Mouse (Mus musculus) intestine, embryonic 16.5 days (tissue): Measurements from ENCODE around the gene Lhx4. TPM values are rescaled to one million over a fixed set of nuclear protein-coding genes. Genes with fewer than 3 reads are reported as not detected.

Experiments used
- ATAC-seq: fragments of 200-750 bp; cut with Nextera tagmentation; 2 replicates; pipeline ENCODE4 v1.8.0; 2017; ENCODE audit warnings: moderate TSS enrichment, moderate library complexity
- H3K27ac ChIP-seq: fragments of 300-500 bp; sonication (generic); 2 replicates; pipeline ENCODE4 v1.5.1; 2014; ENCODE audit warnings: mild to moderate bottlenecking, low read length
- H3K27me3 ChIP-seq: fragments of 300-500 bp; sonication (generic); replicated peaks from 2 replicates; pipeline ENCODE4 v1.6.1; 2014; ENCODE audit warnings: low read length, control low read depth, mixed read lengths; ENCODE audit not compliant: control insufficient read depth, insufficient read depth
- H3K36me3 ChIP-seq: fragments of 300-500 bp; sonication (generic); 2 replicates; pipeline ENCODE4 v1.6.1; 2014; ENCODE audit warnings: low read length, control low read depth; ENCODE audit not compliant: control insufficient read depth, insufficient read depth
- H3K4me1 ChIP-seq: fragments of 300-500 bp; sonication (generic); 2 replicates; pipeline ENCODE4 v1.6.1; 2014; ENCODE audit warnings: low read length, control low read depth, mixed read lengths; ENCODE audit not compliant: control insufficient read depth, insufficient read depth
- H3K4me2 ChIP-seq: fragments of 300-500 bp; sonication (generic); 2 replicates; pipeline ENCODE4 v1.6.1; 2014; ENCODE audit warnings: low read depth, low read length, control low read depth
- H3K4me3 ChIP-seq: fragments of 300-500 bp; sonication (generic); 2 replicates; pipeline ENCODE4 v1.5.1; 2014; ENCODE audit warnings: mild to moderate bottlenecking, low read length
- H3K9ac ChIP-seq: fragments of 300-500 bp; sonication (generic); 2 replicates; pipeline ENCODE4 v1.6.1; 2014; ENCODE audit warnings: low read depth, low read length
- H3K9me3 ChIP-seq: fragments of 300-500 bp; sonication (generic); 2 replicates; pipeline ENCODE4 v1.6.1; 2016; ENCODE audit warnings: low read length, control low read depth; ENCODE audit not compliant: control insufficient read depth
- WGBS: fragments of 180-500 bp; shearing (Covaris S2); extraction: QIAGEN DNeasy Blood & Tissue Kit; methylation state at CpG from one replicate; pipeline ENCODE4 v1.1.7; 2014; 5-methylcytosine and 5-hydroxymethylcytosine counted together
- polyA plus RNA-seq: library from polyadenylated mRNA; unstranded; fragments of >200 nt; fragmentation: Nextera tagmentation; extraction: Ambion mirVana; gene quantifications from 2 replicates; pipeline ENCODE4 v1.2.1, GENCODE M21; 2015

The Lhx4 gene
- polyA plus RNA-seq, 1 experiment from 2014 or later = 0.10 TPM

- Histone ChIP-seq H3K27ac (no peak overlapping the region), H3K36me3 (peaks cover 14% of the 10 kb centered on the region; the same call in 1 of the 2 replicates), H3K9ac (no peak overlapping the region), H3K27me3 (no peaks in the 10 kb centered on the region), H3K4me2 (no peak overlapping the region), H3K4me3 (no peak overlapping the region), H3K9me3 (no peaks in the 10 kb centered on the region), H3K4me1 (no peaks in the 10 kb centered on the region)
- peak; percentile 43 for ATAC-seq
- WGBS = 39% methylated on average over 19 of the region's 19 CpGs
Measured at GRCm38 (mm10) chr1:155784343-155785205, 33.1 kb upstream of the Lhx4 start.

GRCm38 (mm10) chr1:155782382-155782781 is 30.9 kb upstream of the Lhx4 start:
- WGBS = 82% methylated on average over 5 of the region's 5 CpGs
- no peak overlapping the region for H3K9ac ChIP-seq
- ATAC-seq = no peak
- H3K27ac ChIP-seq = no peak overlapping the region
- no peak overlapping the region for H3K4me3 ChIP-seq
- peaks cover 5% of the 10 kb centered on the region; the same call in 1 of the 2 replicates for H3K4me1 ChIP-seq
- no peaks in the 10 kb centered on the region for H3K27me3 ChIP-seq
- H3K9me3 ChIP-seq = no peaks in the 10 kb centered on the region
- peaks cover 6% of the 10 kb centered on the region for H3K36me3 ChIP-seq
- H3K4me2 ChIP-seq = no peak overlapping the region

- WGBS = 50% methylated on average over 14 of the region's 14 CpGs
- Histone ChIP-seq H3K9me3 (no peaks in the 10 kb centered on the region), H3K4me1 (peaks cover 11% of the 10 kb centered on the region), H3K4me3 (no peak overlapping the region), H3K4me2 (no peak overlapping the region; the same call in 1 of the 2 replicates), H3K36me3 (peaks cover 3% of the 10 kb centered on the region), H3K27ac (peak overlapping the region; percentile 43; the same call in 1 of the 2 replicates), H3K27me3 (no peaks in the 10 kb centered on the region), H3K9ac (no peak overlapping the region)
- peak; percentile 96 for ATAC-seq
Measured at GRCm38 (mm10) chr1:155777641-155778625, 26.4 kb upstream of the Lhx4 start.

GRCm38 (mm10) chr1:155759167-155759566 is 7.7 kb upstream of the Lhx4 start:
- no peak overlapping the region for H3K27ac ChIP-seq
- H3K4me1 ChIP-seq = no peaks in the 10 kb centered on the region
- no peaks in the 10 kb centered on the region for H3K27me3 ChIP-seq
- H3K4me2 ChIP-seq = no peak overlapping the region
- WGBS = 62% methylated on average over 12 of the region's 12 CpGs
- no peak for ATAC-seq
- no peaks in the 10 kb centered on the region for H3K36me3 ChIP-seq
- no peak overlapping the region for H3K4me3 ChIP-seq
- no peak overlapping the region for H3K9ac ChIP-seq
- H3K9me3 ChIP-seq = no peaks in the 10 kb centered on the region

GRCm38 (mm10) chr1:155758711-155759110 is 7.2 kb upstream of the Lhx4 start:
- Histone ChIP-seq H3K4me2 (no peak overlapping the region), H3K9ac (no peak overlapping the region), H3K36me3 (no peaks in the 10 kb centered on the region), H3K4me3 (no peak overlapping the region), H3K9me3 (no peaks in the 10 kb centered on the region), H3K27ac (no peak overlapping the region), H3K4me1 (no peaks in the 10 kb centered on the region), H3K27me3 (peaks cover 3% of the 10 kb centered on the region; the same call in 1 of the 2 replicates)
- 81% methylated on average over 4 of the region's 4 CpGs for WGBS
- ATAC-seq = no peak

GRCm38 (mm10) chr1:155757621-155758020 is 6.1 kb upstream of the Lhx4 start:
- H3K4me2 ChIP-seq = no peak overlapping the region
- no peaks in the 10 kb centered on the region for H3K36me3 ChIP-seq
- no peak overlapping the region for H3K4me3 ChIP-seq
- H3K9ac ChIP-seq = no peak overlapping the region
- 52% methylated on average over 7 of the region's 7 CpGs for WGBS
- no peak overlapping the region for H3K27ac ChIP-seq
- H3K9me3 ChIP-seq = no peaks in the 10 kb centered on the region
- no peaks in the 10 kb centered on the region for H3K4me1 ChIP-seq
- peaks cover 9% of the 10 kb centered on the region; the same call in 1 of the 2 replicates for H3K27me3 ChIP-seq
- ATAC-seq = no peak

GRCm38 (mm10) chr1:155753411-155753810 is 1.9 kb upstream of the Lhx4 start:
- Histone ChIP-seq H3K36me3 (no peaks in the 10 kb centered on the region), H3K27ac (no peak overlapping the region), H3K4me2 (no peak overlapping the region), H3K9me3 (no peaks in the 10 kb centered on the region), H3K4me3 (no peak overlapping the region), H3K4me1 (no peaks in the 10 kb centered on the region), H3K27me3 (peaks cover 32% of the 10 kb centered on the region), H3K9ac (no peak overlapping the region)
- ATAC-seq = no peak
- WGBS = 64% methylated on average over 9 of the region's 9 CpGs

- WGBS = 16% methylated on average over 11 of the region's 11 CpGs
- ATAC-seq = no peak
- H3K4me1 ChIP-seq = no peaks in the 10 kb centered on the region
- H3K9ac ChIP-seq = no peak overlapping the region
- no peak overlapping the region for H3K27ac ChIP-seq
- no peaks in the 10 kb centered on the region for H3K36me3 ChIP-seq
- H3K9me3 ChIP-seq = no peaks in the 10 kb centered on the region
- H3K4me3 ChIP-seq = no peak overlapping the region
- H3K4me2 ChIP-seq = no peak overlapping the region
- H3K27me3 ChIP-seq = peaks cover 58% of the 10 kb centered on the region
Measured at GRCm38 (mm10) chr1:155750517-155751178, 836 bp downstream of the Lhx4 start.

- no peaks in the 10 kb centered on the region for H3K9me3 ChIP-seq
- H3K36me3 ChIP-seq = no peaks in the 10 kb centered on the region
- 76% methylated on average over 5 of the region's 5 CpGs for WGBS
- no peak overlapping the region for H3K9ac ChIP-seq
- no peak overlapping the region for H3K4me3 ChIP-seq
- H3K27ac ChIP-seq = no peak overlapping the region
- H3K4me2 ChIP-seq = no peak overlapping the region
- no peak for ATAC-seq
- peaks cover 61% of the 10 kb centered on the region for H3K27me3 ChIP-seq
- peaks cover 2% of the 10 kb centered on the region for H3K4me1 ChIP-seq
Measured at GRCm38 (mm10) chr1:155747911-155748310, 3.6 kb downstream of the Lhx4 start.
